Mouse (Mus musculus): Measurements from ENCODE around the gene A330070K13Rik. TPM values are rescaled to one million over a fixed set of nuclear protein-coding genes. Genes with fewer than 3 reads are reported as not detected.

Gene A330070K13Rik
- total RNA-seq, 2 experiments from 2014 or later: not detected

DNA sequence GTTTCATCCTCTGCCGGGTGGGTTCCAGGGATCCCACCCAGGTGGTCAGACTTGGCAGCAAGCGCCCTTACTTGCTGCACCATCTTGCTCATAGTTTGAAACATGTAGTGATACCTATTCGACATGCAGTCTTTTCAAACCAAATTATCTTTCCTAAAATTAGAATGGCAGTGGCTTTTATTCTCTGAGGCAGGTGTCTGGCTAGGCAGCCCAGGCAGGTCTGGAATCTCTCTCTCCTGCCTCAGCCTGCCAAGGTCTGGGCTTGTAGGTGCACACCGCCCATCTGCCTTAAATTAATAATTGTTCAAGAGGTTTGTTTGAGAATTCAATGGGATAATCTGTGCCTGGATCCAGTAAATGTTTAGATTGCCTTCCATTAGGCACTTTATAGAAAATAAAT lies 53.6 kb downstream of the A330070K13Rik start:
- no peak for DNase-seq (ENCODE audit: low spot score)

DNA sequence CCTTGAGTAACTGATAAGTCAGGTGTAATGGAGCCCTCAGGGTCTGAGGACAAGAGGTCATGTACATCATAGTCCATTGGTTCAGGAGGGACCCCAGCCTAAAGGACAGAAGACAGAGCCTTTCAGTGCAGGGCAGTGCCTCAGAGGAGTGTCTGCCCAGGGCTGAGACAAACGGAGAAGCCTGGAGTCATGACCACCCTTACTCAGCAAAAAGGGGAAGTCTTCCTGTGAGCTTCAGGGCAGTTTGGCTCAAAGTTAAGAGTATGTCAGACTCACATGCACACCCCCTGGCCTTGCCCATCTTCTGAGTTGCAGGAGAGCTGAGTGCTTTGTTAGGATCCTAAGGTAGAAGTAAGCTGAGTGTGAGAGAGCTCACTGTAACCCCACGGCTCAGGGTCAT lies 54.5 kb downstream of the A330070K13Rik start:
- DNase-seq (ENCODE audit: low spot score): no peak

Other genes with a start within 250 kb of the A330070K13Rik start
- gene Kctd7, start 239.8 kb downstream of the A330070K13Rik start, total RNA-seq (2021): 1 to 10 TPM; 2.6 to 3.6 TPM
- gene Rabgef1, start 212.8 kb downstream of the A330070K13Rik start, total RNA-seq (2021): 100 to 1,000 TPM in 1 of 2 experiments, 10 to 100 TPM in 1; 91.2 to 116 TPM
- 10 to 100 TPM; 43.4 to 44.3 TPM for gene Tmem248, start 167.6 kb downstream of the A330070K13Rik start, total RNA-seq (2021)
- gene Sbds, start 129.1 kb downstream of the A330070K13Rik start, total RNA-seq (2021): 10 to 100 TPM; 30.3 to 37.7 TPM
- gene Tyw1, start 129.0 kb downstream of the A330070K13Rik start, total RNA-seq (2021): 10 to 100 TPM in 1 of 2 experiments, 1 to 10 TPM in 1; 10.0 to 11.1 TPM
- not detected for gene Caln1, start 15.2 kb downstream of the A330070K13Rik start, total RNA-seq (2021)

All from gastrocnemius, adult 18-20 months (tissue).